Mouse (Mus musculus) myocyte (in vitro differentiated cells): ENCODE measurements at regions not wholly inside any gene's neighbourhood (a gene's known extent, or its start where the extent isn't known, plus 50 kb on each side); places are given as distances from the start of the nearest gene placed in this dataset.

Source experiments
- H3K27me3 ChIP-seq: one replicate; pipeline ENCODE4 v1.6.1; 2011; ENCODE audit not compliant: control insufficient read depth, insufficient read depth, insufficient read length
- H3K36me3 ChIP-seq: one replicate; pipeline ENCODE4 v1.6.1; 2011; ENCODE audit not compliant: control insufficient read depth, insufficient read depth
- H3K4me2 ChIP-seq: one replicate; pipeline ENCODE4 v1.6.1; 2011; ENCODE audit warnings: low read depth, control low read depth
- H3K4me3 ChIP-seq: one replicate; pipeline ENCODE4 v1.5.1; 2011; ENCODE audit warnings: mild to moderate bottlenecking, control low read depth, moderate library complexity
- H3K79me2 ChIP-seq: one replicate; pipeline ENCODE4 v1.6.1; 2011; ENCODE audit not compliant: control insufficient read depth, insufficient read depth
- H3ac ChIP-seq: one replicate; pipeline ENCODE4 v1.6.1; 2011; ENCODE audit not compliant: control insufficient read depth, insufficient read length
- CEBPB ChIP-seq: IDR thresholded peaks from 2 replicates; pipeline ENCODE4 v1.6.1; 2011; ENCODE audit warnings: mild to moderate bottlenecking, moderate library complexity; ENCODE audit not compliant: poor library complexity, insufficient read depth, severe bottlenecking
- E2F4 ChIP-seq: IDR thresholded peaks from one replicate; pipeline ENCODE4 v1.6.1; 2011; ENCODE audit warnings: mild to moderate bottlenecking, control low read depth, moderate library complexity; ENCODE audit not compliant: insufficient read depth
- MAX ChIP-seq: IDR thresholded peaks from one replicate; pipeline ENCODE4 v1.6.1; 2011; ENCODE audit warnings: low read depth, mild to moderate bottlenecking, control low read depth
- MYOD1 ChIP-seq, 3 experiments: IDR thresholded peaks; one replicate each; pipeline ENCODE4 v1.6.1; 2011; ENCODE audit warnings: control low read depth in 2 of 3, low read depth in 2 of 3, mild to moderate bottlenecking in 2 of 3, moderate library complexity in 1 of 3; ENCODE audit not compliant: insufficient read length in 2 of 3, control insufficient read depth in 1 of 3
- MYOG ChIP-seq, 3 experiments: IDR thresholded peaks; one replicate each; pipeline ENCODE4 v1.6.1; 2011; ENCODE audit warnings: control low read depth in 2 of 3, low read depth in 2 of 3, mild to moderate bottlenecking in 2 of 3; ENCODE audit not compliant: insufficient read length in 2 of 3, control insufficient read depth in 1 of 3, insufficient read depth in 1 of 3
- POLR2A ChIP-seq: IDR thresholded peaks from one replicate; pipeline ENCODE4 v1.6.1; 2011; ENCODE audit warnings: low read depth, mild to moderate bottlenecking, control low read depth, moderate library complexity; ENCODE audit not compliant: insufficient read length
- POLR2AphosphoS2 ChIP-seq: IDR thresholded peaks from one replicate; pipeline ENCODE4 v1.6.1; 2011; ENCODE audit warnings: low read depth, control low read depth; ENCODE audit not compliant: insufficient read length
- REST ChIP-seq: IDR thresholded peaks from one replicate; pipeline ENCODE4 v1.6.1; 2011; ENCODE audit warnings: mild to moderate bottlenecking, control low read depth, moderate library complexity; ENCODE audit not compliant: insufficient read depth, insufficient read length
- SRF ChIP-seq: IDR thresholded peaks from one replicate; pipeline ENCODE4 v1.6.1; 2011; ENCODE audit warnings: low read depth; ENCODE audit not compliant: control insufficient read depth, insufficient read length
- TCF12 ChIP-seq: IDR thresholded peaks from one replicate; pipeline ENCODE4 v1.6.1; 2011; ENCODE audit warnings: mild to moderate bottlenecking, control low read depth; ENCODE audit not compliant: poor library complexity, insufficient read depth, severe bottlenecking
- USF1 ChIP-seq: IDR thresholded peaks from one replicate; pipeline ENCODE4 v1.6.1; 2011; ENCODE audit warnings: low read depth, mild to moderate bottlenecking, control low read depth, moderate library complexity

DNA sequence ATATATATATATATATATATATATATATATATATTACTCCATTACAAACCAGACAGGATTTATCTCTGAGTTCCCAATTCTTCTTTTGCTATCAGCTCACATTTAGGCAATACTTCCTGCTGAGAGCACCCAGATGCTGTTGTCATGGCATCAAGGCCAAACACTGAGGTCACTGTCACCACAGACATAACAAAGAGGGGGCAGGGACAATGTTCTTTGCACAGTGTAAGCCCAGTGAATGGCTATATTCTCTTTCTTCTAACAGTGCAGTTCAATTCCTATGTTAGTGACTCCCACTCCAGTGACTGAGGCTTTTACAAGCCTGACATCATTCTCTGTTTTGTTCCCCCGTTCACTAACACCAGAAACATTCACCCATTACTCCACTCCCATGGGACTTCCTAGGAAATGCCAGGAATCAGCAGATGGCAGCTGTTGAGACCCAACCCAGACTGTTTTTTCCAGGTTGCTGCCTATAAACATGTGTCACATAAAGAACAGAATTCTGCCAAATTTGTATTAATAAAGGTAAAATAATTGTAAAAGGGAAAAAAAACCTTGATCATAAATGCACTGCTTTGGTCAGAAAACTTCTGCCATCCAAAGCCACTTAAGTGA is 289.5 kb downstream of the Slc22a22 start:
- no peak overlapping the region for H3ac ChIP-seq
- H3K79me2 ChIP-seq: no peaks in the 10 kb centered on the region
- no peak for TF ChIP-seq MYOG (IDR thresholded peaks at IDR 0.05; ENCODE audit: control insufficient read depth in 1 of 3, insufficient read depth in 1 of 3, insufficient read length in 2 of 3, low read depth in 2 of 3)
- peak in 2 of 3 experiments; percentile 49 to 58 for TF ChIP-seq MYOD1 (IDR thresholded peaks at IDR 0.05; ENCODE audit: control insufficient read depth in 1 of 3, insufficient read length in 2 of 3, low read depth in 2 of 3)
- H3K4me3 ChIP-seq: no peak overlapping the region
- no peaks in the 10 kb centered on the region for H3K36me3 ChIP-seq
- H3K4me2 ChIP-seq: peak overlapping the region; percentile 28
- no peaks in the 10 kb centered on the region for H3K27me3 ChIP-seq

DNA sequence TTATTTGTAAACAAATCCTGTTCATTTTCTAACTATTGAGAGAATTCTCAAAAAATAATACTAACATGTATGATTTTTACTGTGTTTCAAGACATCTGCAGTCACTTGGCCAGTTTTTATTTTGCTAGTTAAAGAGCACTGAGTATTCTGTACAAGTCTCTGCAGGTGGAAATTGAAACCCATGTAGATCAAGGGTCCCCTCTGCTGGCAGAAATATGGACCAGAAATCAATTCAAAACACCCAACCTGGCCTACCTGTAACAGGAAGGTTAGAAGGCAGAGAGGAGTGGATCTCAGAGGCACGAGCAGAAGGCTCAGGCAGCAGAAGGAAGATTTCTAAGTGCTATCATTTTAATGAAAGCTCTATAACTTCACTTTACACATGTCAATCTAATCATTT is 298.3 kb downstream of the Slc22a22 start:
- TF ChIP-seq MAX: no peak
- TF ChIP-seq USF1: no peak
- TF ChIP-seq CEBPB: no peak
- TF ChIP-seq POLR2A: no peak
- TF ChIP-seq SRF: no peak
- no peak for TF ChIP-seq TCF12
- no peak for TF ChIP-seq POLR2AphosphoS2
- H3K27me3 ChIP-seq: no peaks in the 10 kb centered on the region
- H3K4me3 ChIP-seq: no peak overlapping the region
- H3K4me2 ChIP-seq: no peak overlapping the region
- no peaks in the 10 kb centered on the region for H3K79me2 ChIP-seq
- no peak overlapping the region for H3ac ChIP-seq
- no peaks in the 10 kb centered on the region for H3K36me3 ChIP-seq

DNA sequence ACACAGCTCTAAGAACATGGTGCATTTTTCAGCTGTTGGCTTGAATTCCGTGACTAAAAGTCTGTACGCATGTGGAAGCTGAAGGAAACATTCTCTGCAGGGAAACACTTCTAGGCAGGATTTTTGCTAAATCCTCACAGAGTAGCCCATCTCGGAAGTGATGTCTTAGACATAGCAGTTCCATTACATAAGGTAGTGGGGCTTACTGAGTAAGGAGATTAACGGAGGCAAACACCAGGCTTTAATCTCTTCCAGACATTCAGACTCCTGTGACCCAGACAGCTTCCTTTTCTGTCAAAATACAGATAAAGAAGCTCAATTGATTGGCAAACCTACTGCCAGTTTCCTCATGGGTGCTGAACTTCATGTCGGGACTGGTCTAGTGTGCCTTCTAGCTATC is 304.7 kb downstream of the Slc22a22 start:
- no peak for TF ChIP-seq TCF12
- TF ChIP-seq MAX: no peak
- TF ChIP-seq REST: no peak
- TF ChIP-seq POLR2AphosphoS2: no peak
- Histone ChIP-seq H3K4me3 (no peak overlapping the region), H3K4me2 (no peak overlapping the region), H3K79me2 (no peaks in the 10 kb centered on the region), H3K27me3 (no peaks in the 10 kb centered on the region), H3K36me3 (no peaks in the 10 kb centered on the region), H3ac (no peak overlapping the region)

DNA sequence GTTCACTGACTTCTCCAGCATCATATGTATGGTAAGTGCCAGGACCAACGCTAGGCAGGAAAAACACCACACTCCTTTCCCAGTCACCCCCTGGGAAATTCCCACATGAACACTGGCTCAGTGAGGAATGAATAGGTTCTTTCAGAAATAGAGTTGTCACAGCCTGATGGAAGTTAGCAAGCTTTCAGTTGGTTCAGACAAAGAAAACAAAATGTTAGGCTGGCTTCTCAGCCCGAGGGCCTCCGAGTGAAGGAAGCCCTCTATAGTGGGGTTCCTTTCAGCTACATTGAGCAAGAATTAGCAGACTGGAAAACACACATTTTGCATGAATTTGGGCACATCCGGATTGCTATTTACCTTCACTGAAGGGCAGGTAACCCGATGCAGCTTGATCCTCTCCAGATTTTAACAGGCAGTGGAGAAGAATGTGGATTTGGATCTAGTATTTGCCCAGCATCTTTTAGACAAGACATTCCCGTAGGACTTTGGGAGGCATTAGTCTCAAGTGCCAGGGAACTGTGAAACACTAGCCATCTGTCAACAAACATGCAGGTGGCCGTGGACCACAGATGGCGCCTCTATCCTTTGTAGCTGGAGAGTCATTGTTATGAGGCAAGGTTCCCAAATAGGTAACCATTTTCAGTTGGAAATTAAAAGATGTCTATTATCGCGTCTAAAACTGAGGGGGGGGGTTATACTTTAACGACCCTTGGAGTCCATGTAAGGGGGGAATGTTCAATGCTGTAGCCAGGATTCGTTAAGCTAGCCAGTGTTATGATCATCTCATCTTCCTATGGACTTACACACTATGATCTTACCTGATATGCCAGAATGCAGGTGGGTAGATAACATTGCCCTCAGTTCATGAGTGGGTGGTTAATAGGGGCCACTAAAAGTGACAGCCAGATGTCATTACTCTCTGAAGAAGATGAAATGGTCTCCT is 314.8 kb downstream of the Slc22a22 start:
- Histone ChIP-seq H3K4me3 (no peak overlapping the region), H3K79me2 (no peaks in the 10 kb centered on the region), H3K27me3 (no peaks in the 10 kb centered on the region), H3ac (no peak overlapping the region), H3K4me2 (no peak overlapping the region), H3K36me3 (no peaks in the 10 kb centered on the region)
- TF ChIP-seq MYOD1 (IDR thresholded peaks at IDR 0.05; ENCODE audit: control insufficient read depth in 1 of 3, insufficient read length in 2 of 3, low read depth in 2 of 3): no peak
- TF ChIP-seq E2F4: no peak
- TF ChIP-seq TCF12: no peak

DNA sequence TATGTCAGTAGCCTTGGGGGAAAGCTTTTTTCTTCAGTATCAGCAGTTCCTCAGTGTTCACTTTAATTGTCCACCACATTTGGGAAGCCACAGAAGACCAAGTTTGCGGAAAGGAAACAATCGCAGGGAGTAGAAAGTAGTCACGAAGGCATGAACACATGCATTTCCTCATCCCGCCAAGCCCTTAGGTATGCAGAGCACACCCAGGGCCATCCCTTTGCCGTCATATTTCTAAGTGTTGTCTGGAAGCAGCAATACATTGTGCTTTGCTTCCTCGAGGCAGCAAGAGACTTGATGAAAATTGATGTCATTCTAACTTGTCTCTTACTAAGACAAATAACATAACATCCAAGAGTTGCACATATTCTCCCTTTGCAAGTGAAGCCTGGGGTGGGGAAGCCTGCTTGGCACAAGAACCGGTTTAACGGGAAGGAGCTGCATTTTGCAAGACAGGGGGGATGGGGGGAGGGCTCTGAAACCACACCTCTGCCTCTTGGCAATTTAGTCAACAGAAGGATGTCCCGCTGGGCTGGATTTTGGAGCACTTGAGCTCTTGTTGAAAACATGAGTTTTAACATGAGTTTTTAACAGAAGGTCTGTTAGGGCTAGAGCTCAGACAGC is 337.2 kb downstream of the Slc22a22 start:
- no peaks in the 10 kb centered on the region for H3K36me3 ChIP-seq
- no peak overlapping the region for H3K4me2 ChIP-seq
- H3ac ChIP-seq: no peak overlapping the region
- no peaks in the 10 kb centered on the region for H3K79me2 ChIP-seq
- TF ChIP-seq MAX (no peak), REST (no peak), E2F4 (no peak), MYOD1 (IDR thresholded peaks at IDR 0.05; ENCODE audit: control insufficient read depth in 1 of 3, insufficient read length in 2 of 3, low read depth in 2 of 3) (no peak), MYOG (IDR thresholded peaks at IDR 0.05; ENCODE audit: control insufficient read depth in 1 of 3, insufficient read depth in 1 of 3, insufficient read length in 2 of 3, low read depth in 2 of 3) (no peak), SRF (no peak), POLR2A (no peak), TCF12 (no peak)
- H3K27me3 ChIP-seq: no peaks in the 10 kb centered on the region
- H3K4me3 ChIP-seq: no peak overlapping the region
